Mouse (Mus musculus) kidney, adult 2 months (tissue): Measurements from ENCODE around the gene Ptcd2.

Experiments used
- CTCF ChIP-seq: fragments of 200-500 bp; conservative IDR thresholded peaks from 2 replicates; pipeline ENCODE4 v1.5.1; 2011; ENCODE audit warnings: low read depth, mild to moderate bottlenecking, control low read depth, low read length, moderate library complexity, mixed read lengths; ENCODE audit not compliant: insufficient read depth, insufficient read length
- POLR2A ChIP-seq: fragments of 200-500 bp; IDR thresholded peaks from one replicate; pipeline ENCODE4 v1.6.1; 2011; ENCODE audit warnings: low read depth, low read length, control low read depth

- TF ChIP-seq CTCF (no peak), POLR2A (no peak)
Measured at GRCm38 (mm10) chr13:99277521-99277920, 67.0 kb downstream of the Ptcd2 start.
